Mouse (Mus musculus): ENCODE measurements at regions not wholly inside any gene's neighbourhood (a gene's known extent, or its start where the extent isn't known, plus 50 kb on each side); places are given as distances from the start of the nearest gene placed in this dataset.

DNA sequence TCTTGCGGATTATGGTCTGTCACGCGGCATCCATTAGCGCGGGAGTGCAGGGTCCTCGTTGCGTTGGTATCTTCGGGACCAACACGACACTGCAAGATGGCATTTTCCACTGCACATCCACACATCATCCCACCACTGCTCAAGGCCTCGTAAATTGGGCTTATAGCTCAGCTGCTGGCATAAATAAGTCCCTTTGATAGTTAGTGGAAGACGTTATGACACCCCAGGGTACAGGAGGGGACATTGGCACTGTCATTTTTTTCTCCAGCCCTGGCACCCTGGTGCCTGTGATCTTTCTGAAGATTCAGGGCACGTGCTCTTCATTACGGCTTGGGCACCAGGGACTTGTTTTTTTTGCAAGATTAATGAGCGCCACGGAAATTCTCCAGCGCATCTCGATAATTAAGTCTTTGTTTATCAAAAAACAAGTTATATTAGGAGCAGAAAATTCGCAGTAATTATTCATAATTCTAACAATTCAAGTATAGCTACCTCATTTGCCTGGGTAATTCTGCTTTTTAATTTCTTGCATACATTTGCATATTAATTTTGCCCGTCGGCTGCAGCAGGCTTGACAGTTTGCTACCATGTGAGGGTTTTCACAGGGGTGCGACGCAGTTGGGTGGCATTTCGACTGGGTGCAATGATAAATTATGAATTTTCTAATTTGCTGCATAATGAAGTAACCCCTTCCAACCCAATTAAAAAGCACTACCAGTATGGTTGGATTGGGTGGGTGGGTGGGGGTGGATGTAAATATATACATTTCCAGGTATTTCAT, 119.1 kb downstream of the Vrk1 start:
- no peak for DNase-seq

- DNase-seq = no peak
Observed at GRCm38 (mm10) chr12:106130071-106130676, 120.1 kb downstream of the Vrk1 start.

- DNase-seq = no peak
Observed at GRCm38 (mm10) chr12:106132715-106133114, 122.7 kb downstream of the Vrk1 start.

- no peak for DNase-seq
Observed at GRCm38 (mm10) chr12:106138466-106138865, 128.4 kb downstream of the Vrk1 start.

DNA sequence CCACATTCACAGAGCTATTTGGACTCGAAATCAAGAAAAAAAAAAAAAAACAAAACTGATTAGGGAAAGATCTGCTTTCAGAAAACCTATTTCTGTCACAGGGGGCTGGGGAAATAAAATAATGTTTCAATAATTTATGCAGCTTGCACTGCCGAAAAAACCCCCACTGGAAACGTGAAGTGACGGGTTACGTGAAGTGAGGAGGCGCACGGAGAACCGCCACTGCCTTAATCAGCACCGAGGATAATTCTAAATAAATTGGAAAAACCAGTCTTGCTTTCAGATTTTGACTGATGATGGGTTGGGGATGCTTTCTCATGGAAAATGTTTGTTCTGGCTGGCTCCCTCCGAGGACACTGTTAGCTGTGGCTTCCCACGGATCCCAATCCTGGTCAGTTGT, 129.5 kb downstream of the Vrk1 start:
- no peak for DNase-seq

- no peak for DNase-seq
Observed at GRCm38 (mm10) chr12:106139927-106140326, 129.9 kb downstream of the Vrk1 start.

DNA sequence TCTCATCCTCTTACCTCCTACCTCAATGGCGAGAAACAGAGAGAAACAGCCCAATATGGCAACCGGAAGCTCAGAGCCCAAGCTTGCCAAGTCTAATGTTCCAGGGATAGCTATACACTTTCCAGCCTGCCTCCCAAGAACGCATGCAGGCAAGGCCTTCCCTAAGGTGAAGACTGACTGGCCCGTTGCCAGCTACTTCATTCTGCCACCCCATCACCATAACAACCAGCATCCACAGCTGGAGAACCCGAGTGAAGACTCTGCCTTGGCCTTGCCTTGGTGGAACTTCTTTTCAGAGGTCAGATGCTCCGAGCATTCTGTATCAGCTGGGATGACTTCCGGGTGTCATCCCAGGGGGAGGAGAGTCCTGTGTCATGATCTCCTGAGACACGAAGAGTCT, 130.6 kb downstream of the Vrk1 start:
- no peak for DNase-seq

- no peak for DNase-seq
Observed at GRCm38 (mm10) chr12:106143548-106143947, 133.5 kb downstream of the Vrk1 start.

DNA sequence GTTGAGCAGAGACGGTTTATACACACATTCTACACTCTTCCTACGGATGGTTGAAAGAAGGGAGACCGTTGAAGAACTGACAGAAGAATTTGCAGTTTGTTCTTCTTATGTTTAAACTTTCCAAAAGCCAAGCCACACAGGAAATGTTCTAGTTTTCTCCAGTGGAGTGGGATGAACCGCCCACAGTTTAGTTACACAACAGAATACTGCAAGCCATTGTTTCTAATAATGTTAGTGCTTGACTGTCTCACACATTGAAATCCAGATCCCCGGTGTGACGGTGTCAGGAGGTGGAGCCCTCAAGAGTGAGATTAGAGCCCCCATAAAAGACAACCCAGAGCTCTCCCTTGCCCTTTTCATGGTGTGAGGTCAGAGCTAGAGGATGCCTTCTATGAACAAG, 146.8 kb downstream of the Vrk1 start:
- no peak for DNase-seq

- no peak for DNase-seq
Observed at GRCm38 (mm10) chr12:106157827-106158226, 147.8 kb downstream of the Vrk1 start.

GRCm38 (mm10) chr12:106158620-106159019, 148.6 kb downstream of the Vrk1 start:
- no peak for DNase-seq

DNA sequence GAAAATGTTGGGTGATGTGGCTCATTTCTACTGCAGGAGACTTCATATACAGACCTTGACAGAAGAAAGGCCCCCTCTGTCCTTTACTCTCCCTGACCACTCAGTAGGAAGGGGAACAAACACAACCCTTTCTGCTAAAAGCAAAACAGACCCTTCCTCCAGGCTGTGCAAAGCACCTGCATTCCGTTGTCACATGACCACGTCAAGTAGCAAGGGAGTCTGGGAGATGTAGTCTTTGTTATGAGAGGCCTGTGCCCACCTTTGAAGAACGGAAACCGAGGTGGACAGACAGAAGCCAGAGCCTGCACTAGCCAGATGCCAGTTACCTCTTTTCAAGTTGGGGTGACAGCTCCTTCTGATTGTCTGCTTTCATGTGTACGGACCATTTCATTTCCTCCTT, 161.3 kb downstream of the Vrk1 start:
- no peak for DNase-seq

GRCm38 (mm10) chr12:106173211-106173610, 163.2 kb downstream of the Vrk1 start:
- no peak for DNase-seq

DNA sequence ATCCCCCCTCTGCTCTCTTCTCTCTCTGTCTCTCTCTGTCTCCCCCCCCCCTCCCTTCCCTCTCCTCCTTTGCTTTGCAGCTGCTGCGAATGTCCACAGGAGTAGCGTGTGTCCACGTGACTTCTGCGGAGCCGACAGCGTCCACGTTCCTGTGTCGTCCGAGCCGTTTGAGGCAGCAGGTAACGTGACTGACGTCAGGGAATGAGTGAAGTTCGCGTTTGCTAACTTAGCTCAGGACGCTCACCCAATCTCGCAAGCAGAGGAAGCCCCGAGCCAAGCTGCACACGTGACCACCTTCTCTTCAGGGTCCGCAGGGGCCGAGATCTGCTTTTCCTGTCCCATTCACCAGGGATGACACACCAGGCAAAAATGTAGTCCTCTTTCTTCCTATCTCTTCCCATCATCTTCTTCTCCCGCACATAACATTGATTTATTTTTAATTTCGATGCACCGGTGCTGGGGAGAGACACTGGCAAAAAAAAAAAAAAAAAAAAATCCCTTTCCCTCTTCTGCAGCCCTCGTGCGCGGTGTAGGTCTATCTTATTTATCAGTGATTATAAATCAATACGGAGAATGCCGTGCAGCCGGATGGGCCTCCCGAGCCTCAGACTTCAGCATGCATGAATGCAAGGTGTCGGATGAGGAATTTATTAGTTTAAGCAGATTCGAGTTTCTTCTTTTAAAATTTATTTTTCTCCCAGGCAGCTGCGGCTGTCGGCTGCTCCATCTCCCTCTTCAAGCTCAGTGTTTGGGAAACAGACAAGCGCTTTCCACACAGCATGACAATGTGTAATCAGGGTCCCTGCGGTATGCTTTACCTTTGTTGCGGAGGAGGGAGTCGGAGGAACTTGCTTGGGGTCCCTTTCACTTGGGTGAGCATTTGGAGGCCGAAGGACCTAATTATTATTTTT, 164.3 kb downstream of the Vrk1 start:
- DNase-seq = no peak

GRCm38 (mm10) chr12:106174981-106175700, 165.1 kb downstream of the Vrk1 start:
- peak in 1 of 2 experiments; percentile 5 for DNase-seq

DNA sequence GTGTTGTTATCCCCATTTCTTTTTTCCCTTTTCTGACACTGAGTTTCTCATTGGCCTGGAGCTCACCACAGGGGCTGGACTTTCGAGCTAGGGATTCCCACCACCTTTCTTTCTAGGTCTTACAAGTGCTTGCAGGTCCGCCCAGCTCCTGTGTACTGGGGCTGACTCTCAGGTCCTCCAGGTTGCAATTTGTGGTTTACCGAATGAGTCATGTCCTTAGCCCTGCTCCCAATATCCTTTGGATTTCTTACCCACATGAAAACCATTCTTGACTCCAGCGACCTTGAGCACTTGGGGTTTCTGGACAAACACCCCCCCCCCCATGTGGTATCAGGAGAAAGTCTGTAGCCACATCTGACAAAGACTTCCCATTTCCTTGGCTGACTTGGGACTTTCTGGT, 167.3 kb downstream of the Vrk1 start:
- DNase-seq = no peak

DNA sequence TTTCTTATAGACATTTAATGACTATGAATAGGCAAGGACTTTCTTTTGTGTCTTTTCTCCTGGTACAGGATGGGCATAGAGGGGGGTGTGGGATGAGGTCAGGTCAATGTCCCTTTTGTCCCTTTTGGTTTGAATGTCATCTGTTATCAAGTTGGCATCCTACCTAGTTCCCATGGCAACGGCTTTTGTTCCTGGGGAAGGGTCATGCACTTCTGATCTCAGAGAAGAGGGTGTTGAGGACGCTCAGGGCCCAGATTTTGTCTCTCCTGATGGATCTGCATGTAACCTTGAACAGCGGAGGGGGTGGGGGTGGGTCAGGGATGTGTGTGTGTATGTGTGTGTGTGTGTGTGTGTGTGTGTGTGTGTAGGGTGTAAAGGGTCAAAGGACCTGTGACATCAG, 167.8 kb downstream of the Vrk1 start:
- no peak for DNase-seq

DNA sequence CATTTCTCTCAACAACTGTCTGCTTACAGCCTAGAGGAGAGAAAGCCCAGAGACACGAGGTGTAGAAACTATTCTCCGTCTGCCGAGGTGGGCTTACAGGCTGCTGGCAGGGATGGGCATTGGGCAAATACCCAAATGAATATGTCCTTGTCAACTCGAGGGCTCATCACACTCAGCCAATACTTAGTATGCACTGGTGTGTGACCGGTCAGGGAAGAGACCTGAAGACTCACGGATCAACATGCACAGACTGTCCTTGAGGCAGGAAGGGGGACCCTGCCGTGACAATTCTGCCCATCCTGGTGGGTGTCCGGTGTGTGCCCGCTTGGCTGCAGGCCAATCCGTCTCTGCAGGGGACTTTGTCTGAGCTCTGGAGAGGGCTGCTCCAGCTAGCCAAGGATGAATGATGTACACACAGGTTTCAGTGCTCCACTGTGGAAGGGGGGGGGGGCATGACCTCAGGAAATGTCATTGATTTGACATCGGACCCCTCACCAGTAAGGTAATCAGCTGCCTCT, 168.7 kb downstream of the Vrk1 start:
- DNase-seq = no peak

- no peak for DNase-seq
Observed at GRCm38 (mm10) chr12:106182923-106183322, 172.9 kb downstream of the Vrk1 start.

- DNase-seq = no peak
Observed at GRCm38 (mm10) chr12:106183973-106184372, 173.9 kb downstream of the Vrk1 start.

DNA sequence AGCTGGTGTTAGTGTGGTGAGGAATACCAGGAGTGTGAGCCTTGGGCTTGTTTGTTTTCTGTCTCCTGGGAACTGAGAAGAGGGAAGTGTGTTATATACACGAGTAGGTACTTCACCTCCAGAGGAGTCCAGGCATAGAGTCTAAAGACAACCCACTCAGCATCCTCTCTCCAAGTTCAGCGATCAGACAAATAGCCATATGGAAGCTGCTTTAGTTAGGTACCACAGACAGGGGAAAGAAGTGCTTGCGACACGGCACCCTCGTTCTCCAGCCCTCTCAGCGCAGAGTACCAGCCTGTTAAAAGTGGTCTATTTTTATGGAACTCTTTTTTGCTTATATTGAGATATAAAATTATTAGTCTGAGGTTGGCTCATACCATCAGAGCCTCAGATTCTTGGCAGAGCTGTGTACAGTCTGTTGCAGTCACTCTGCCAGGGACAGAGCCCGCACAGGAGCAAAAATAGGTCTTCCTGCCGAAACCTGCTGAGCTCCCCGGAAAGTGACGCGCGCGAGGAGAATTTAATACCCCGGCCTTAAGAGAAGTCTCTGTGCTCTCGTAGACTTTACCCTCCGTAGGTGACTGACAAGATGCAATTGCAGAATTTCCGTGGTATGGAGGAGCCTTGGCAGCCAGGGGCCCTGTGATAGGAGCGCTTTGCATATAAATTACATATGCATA, 175.5 kb downstream of the Vrk1 start:
- no peak for DNase-seq

DNA sequence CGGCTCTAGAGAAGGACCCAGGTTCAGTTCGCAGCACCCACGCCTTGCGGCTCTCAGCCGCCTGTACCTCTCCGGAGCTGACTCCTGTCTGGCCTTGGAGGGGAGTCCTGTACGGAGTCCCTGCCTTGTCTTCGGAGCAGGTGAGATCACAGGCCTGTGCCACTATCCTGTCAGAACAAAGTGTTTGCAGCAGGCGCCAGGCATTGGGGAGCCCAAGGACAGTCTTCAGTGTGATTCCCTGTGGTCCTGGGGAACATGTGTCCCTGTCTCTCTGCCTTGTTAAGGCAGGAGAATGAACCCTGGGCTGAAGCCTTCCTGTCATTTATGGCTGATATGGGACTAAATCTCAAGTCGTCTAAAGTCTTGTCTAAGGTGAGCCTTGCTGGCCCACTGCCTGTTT, 176.5 kb downstream of the Vrk1 start:
- DNase-seq = no peak

All from kidney, adult 8-10 months (tissue).